Mouse (Mus musculus) liver, adult 2 months (tissue): Measurements from ENCODE around the gene Tmsb10. TPM values are rescaled to one million over a fixed set of nuclear protein-coding genes. Genes with fewer than 3 reads are reported as not detected.

Experiments used
- DNase-seq: peaks from one replicate; pipeline ENCODE4 v3.0.0-alpha.2; 2011; ENCODE audit warnings: low read depth, low spot score; ENCODE audit errors: extremely low read depth
- H3K27ac ChIP-seq: fragments of 200-500 bp; replicated peaks from 2 replicates; pipeline ENCODE4 v1.5.1; 2012; ENCODE audit warnings: low read depth, mild to moderate bottlenecking, control low read depth, inconsistent platforms, low read length; ENCODE audit not compliant: insufficient read depth
- H3K27me3 ChIP-seq: fragments of 200-500 bp; 2 replicates; pipeline ENCODE4 v1.6.1; 2012; ENCODE audit warnings: mild to moderate bottlenecking, moderate library complexity, low read length, inconsistent platforms; ENCODE audit not compliant: control insufficient read depth, insufficient read depth
- H3K36me3 ChIP-seq: fragments of 200-500 bp; 2 replicates; pipeline ENCODE4 v1.6.1; 2012; ENCODE audit warnings: low read length, inconsistent platforms; ENCODE audit not compliant: control insufficient read depth, insufficient read depth
- H3K4me1 ChIP-seq: fragments of 200-500 bp; 2 replicates; pipeline ENCODE4 v1.6.1; 2011; ENCODE audit warnings: low read length; ENCODE audit not compliant: control insufficient read depth, insufficient read depth
- H3K4me3 ChIP-seq: fragments of 200-500 bp; 2 replicates; pipeline ENCODE4 v1.5.1; 2011; ENCODE audit warnings: low read depth, mild to moderate bottlenecking, control low read depth, low read length, moderate library complexity; ENCODE audit not compliant: insufficient read depth
- H3K79me2 ChIP-seq: fragments of 200-500 bp; 2 replicates; pipeline ENCODE4 v1.6.1; 2012; ENCODE audit warnings: inconsistent platforms, mild to moderate bottlenecking, low read length, moderate library complexity; ENCODE audit not compliant: control insufficient read depth, insufficient read depth
- H3K9ac ChIP-seq: fragments of 200-500 bp; 2 replicates; pipeline ENCODE4 v1.6.1; 2012; ENCODE audit warnings: low read depth, mild to moderate bottlenecking, control low read depth, inconsistent platforms, low read length
- CTCF ChIP-seq: fragments of 200-500 bp; IDR thresholded peaks from 2 replicates; pipeline ENCODE4 v1.5.1; 2011; ENCODE audit warnings: low read depth, low read length, control low read depth
- POLR2A ChIP-seq: fragments of 200-500 bp; IDR thresholded peaks from 2 replicates; pipeline ENCODE4 v1.6.1; 2011; ENCODE audit warnings: low read length, control low read depth; ENCODE audit not compliant: insufficient read depth; ENCODE audit errors: extremely low read depth
- WGBS: fragments of 180-500 bp; shearing (Covaris S2); methylation state at CpG from one replicate; pipeline ENCODE4 v1.1.7; 2018; 5-methylcytosine and 5-hydroxymethylcytosine counted together
- polyA plus RNA-seq: library from polyadenylated mRNA; depleted of rRNA; stranded (reverse); fragments of >200 nt; gene quantifications from 2 replicates; pipeline ENCODE4 v1.2.3, GENCODE M21; 2012
- total RNA-seq: library from RNA; depleted of rRNA; stranded (reverse); fragments of >200 nt; gene quantifications from 2 replicates; pipeline ENCODE4 v1.2.3, GENCODE M21; 2014

Gene Tmsb10
- total and polyA plus RNA-seq, 2 experiments: 5.0 to 7.1 TPM

DNA sequence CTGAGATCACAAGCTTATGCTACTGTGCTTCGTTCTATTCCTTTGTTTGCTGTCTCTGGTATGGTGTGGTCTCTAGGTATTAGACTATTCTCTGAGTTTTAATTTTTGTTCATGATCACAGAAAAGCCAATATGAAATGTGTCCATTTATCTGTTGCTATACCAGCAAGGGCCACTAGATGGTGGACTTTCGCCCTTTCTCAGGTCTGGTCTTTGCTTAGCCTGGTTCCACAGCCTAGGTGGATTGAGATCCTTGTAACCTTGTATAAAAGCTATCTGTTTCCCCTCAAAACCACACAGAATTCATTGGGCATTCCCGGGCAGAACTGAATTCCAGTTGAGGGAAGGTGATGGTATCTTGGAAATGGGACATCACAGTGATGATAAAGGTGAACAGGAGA, 18.1 kb downstream of the Tmsb10 start:
- peak; percentile 45 for DNase-seq
- 12% methylated on average over 3 of the region's 3 CpGs for WGBS
- Histone ChIP-seq H3K4me3 (no peak overlapping the region), H3K27ac (no peak overlapping the region), H3K36me3 (no peaks in the 10 kb centered on the region), H3K27me3 (no peaks in the 10 kb centered on the region), H3K9ac (no peak overlapping the region), H3K4me1 (peaks cover 3% of the 10 kb centered on the region; the same call in 1 of the 2 replicates), H3K79me2 (no peaks in the 10 kb centered on the region)
- TF ChIP-seq CTCF (peak; percentile 62), POLR2A (no peak)

DNA sequence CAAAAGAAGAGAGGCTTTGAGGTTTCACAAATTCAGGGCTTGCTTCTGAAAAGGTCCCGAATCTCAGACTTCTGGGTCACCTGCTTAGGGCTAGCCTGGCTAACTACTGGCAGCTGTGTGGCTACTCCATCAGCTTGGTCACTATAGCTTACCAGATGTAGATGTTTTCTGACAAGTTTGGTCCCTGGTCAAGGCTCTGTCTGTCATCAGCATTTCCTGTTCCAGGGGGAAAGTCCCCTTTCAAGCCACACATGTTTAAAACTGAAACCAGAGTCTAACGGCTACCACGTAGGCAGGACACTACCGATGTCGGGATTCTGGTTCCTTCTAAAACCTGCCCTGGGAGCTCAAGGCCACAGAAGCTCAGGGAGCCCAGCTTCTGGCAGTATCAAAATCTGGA, 20.7 kb downstream of the Tmsb10 start:
- H3K4me3 ChIP-seq: no peak overlapping the region
- no peaks in the 10 kb centered on the region for H3K36me3 ChIP-seq
- WGBS: 56% methylated on average over 5 of the region's 5 CpGs
- no peak for TF ChIP-seq POLR2A
- TF ChIP-seq CTCF: no peak
- no peak overlapping the region for H3K27ac ChIP-seq
- H3K27me3 ChIP-seq: no peaks in the 10 kb centered on the region
- H3K4me1 ChIP-seq: peaks cover 3% of the 10 kb centered on the region; the same call in 1 of the 2 replicates
- no peak overlapping the region for H3K9ac ChIP-seq
- peak; percentile 11 for DNase-seq
- no peaks in the 10 kb centered on the region for H3K79me2 ChIP-seq

DNA sequence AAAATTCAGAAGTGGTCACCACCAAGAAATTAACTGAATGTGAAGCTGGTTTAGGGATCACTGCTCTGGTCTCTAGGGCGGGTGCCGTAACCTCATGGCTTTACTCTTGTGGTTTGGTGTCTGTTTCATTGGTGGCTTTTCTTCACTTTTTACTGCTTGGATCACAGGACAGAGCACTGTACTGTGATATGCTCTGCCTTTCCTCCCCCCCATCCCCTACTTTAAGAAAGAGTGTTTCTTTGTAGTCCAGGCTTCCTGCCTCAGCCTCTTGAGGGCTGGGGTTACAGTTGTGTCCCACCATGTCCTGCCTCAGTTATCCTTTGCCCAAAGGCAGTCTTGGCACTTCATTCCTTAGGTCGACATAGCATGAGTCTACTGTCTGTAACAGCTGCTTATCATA, 21.1 kb downstream of the Tmsb10 start:
- H3K27ac ChIP-seq: no peak overlapping the region
- H3K79me2 ChIP-seq: no peaks in the 10 kb centered on the region
- no peak overlapping the region for H3K4me3 ChIP-seq
- no peak for DNase-seq
- TF ChIP-seq POLR2A: no peak
- no peak for TF ChIP-seq CTCF
- H3K4me1 ChIP-seq: peaks cover 3% of the 10 kb centered on the region; the same call in 1 of the 2 replicates
- no peaks in the 10 kb centered on the region for H3K27me3 ChIP-seq
- no peak overlapping the region for H3K9ac ChIP-seq
- 81% methylated on average over 3 of the region's 3 CpGs for WGBS
- H3K36me3 ChIP-seq: no peaks in the 10 kb centered on the region

DNA sequence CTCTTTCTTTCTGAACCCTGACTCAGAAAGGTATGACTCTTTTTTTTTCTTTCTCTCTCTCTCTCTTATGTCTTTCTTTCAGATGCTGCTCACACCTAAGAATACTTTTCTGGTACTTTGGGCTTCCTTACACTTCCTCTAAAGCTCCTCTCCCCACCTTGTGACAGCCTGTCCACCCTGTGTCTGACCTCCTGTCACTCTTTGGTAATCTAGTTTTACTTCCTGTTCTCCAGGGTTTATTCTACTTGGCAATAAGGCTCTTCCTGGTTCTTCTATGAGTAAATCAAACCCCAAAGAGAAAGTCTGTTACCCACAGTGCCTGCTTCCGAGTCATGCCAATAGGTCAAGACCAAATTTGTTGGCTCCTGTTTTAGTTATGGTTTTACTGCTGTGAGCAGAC, 25.6 kb downstream of the Tmsb10 start:
- no peaks in the 10 kb centered on the region for H3K4me1 ChIP-seq
- H3K27me3 ChIP-seq: no peaks in the 10 kb centered on the region
- DNase-seq: peak; percentile 31
- 71% methylated on average over 1 of the region's 1 CpGs for WGBS
- no peaks in the 10 kb centered on the region for H3K79me2 ChIP-seq
- no peak overlapping the region for H3K27ac ChIP-seq
- no peak overlapping the region for H3K9ac ChIP-seq
- TF ChIP-seq POLR2A (no peak), CTCF (no peak)
- no peak overlapping the region for H3K4me3 ChIP-seq
- no peaks in the 10 kb centered on the region for H3K36me3 ChIP-seq

DNA sequence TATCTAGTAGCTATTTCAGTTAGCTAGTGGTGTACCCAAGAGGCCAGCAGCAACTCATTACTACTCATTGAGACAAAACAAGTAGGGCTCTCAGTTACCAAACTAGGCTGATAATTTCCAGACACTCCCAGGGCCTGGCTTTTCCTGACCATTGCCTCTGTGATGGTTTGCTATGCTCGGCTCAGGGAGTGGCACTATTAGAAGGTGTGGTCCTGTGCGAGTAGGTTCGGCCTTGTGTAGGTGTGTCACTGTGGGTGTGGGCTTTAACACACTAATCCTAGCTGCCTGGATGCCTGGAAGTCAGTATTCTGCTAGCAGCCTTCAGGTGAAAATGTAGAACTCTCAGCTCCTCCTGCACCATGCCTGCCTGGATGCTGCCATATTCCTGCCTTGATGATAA, 27.0 kb downstream of the Tmsb10 start:
- H3K36me3 ChIP-seq: no peaks in the 10 kb centered on the region
- H3K27ac ChIP-seq: no peak overlapping the region
- no peaks in the 10 kb centered on the region for H3K27me3 ChIP-seq
- TF ChIP-seq POLR2A: no peak
- no peak for TF ChIP-seq CTCF
- 96% methylated on average over 3 of the region's 3 CpGs for WGBS
- H3K4me3 ChIP-seq: no peak overlapping the region
- no peak for DNase-seq
- no peak overlapping the region for H3K9ac ChIP-seq
- no peaks in the 10 kb centered on the region for H3K79me2 ChIP-seq
- no peaks in the 10 kb centered on the region for H3K4me1 ChIP-seq

DNA sequence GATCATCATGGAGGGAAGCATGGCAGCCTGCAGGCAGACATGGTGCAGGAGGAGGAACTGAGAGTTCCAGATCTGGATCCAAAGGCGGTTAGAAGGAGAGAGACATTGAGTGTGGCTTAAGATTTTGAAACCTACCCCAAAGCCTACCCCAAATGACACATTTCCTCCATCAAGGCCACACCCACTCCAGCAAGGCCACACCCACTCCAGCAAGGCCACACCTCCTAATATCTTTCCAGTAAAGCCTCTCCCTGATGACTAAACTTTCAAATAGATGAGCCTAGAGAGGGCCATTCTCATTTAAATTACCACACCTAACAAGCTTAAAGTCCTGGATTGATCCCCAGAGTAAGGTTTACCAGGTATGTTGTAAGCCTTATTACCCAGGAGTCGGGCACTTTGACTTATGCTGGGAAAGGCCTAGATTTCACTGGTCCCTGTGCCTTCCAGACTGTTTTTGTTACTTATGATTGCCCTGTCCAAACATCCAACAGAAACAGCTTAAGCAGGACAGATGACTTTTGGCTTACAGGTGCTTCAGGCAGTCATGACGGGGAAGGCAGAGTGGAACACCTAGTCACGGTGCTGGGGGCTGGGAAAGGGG, 28.7 kb downstream of the Tmsb10 start:
- 88% methylated on average over 4 of the region's 4 CpGs for WGBS
- H3K4me1 ChIP-seq: no peaks in the 10 kb centered on the region
- TF ChIP-seq POLR2A (no peak), CTCF (no peak)
- no peaks in the 10 kb centered on the region for H3K27me3 ChIP-seq
- no peaks in the 10 kb centered on the region for H3K79me2 ChIP-seq
- no peak overlapping the region for H3K27ac ChIP-seq
- H3K9ac ChIP-seq: no peak overlapping the region
- no peak for DNase-seq
- H3K4me3 ChIP-seq: no peak overlapping the region
- no peaks in the 10 kb centered on the region for H3K36me3 ChIP-seq
